Mouse (Mus musculus) intestine, embryonic 15.5 days (tissue): ENCODE measurements around the gene Anks1b. TPM values are rescaled to one million over a fixed set of nuclear protein-coding genes. Genes with fewer than 3 reads are reported as not detected.

Source experiments
- ATAC-seq: fragments of 200-750 bp; cut with Nextera tagmentation; 2 replicates; pipeline ENCODE4 v1.8.0; 2017; ENCODE audit warnings: moderate TSS enrichment, moderate library complexity
- H3K27ac ChIP-seq: fragments of 300-500 bp; sonication (generic); 2 replicates; pipeline ENCODE4 v1.5.1; 2015; ENCODE audit warnings: mild to moderate bottlenecking, inconsistent platforms
- H3K27me3 ChIP-seq: fragments of 300-500 bp; sonication (generic); replicated peaks from 2 replicates; pipeline ENCODE4 v1.6.1; 2015; ENCODE audit warnings: inconsistent platforms
- H3K36me3 ChIP-seq: fragments of 300-500 bp; sonication (generic); 2 replicates; pipeline ENCODE4 v1.6.1; 2015; ENCODE audit warnings: inconsistent platforms
- H3K4me1 ChIP-seq: fragments of 300-500 bp; sonication (generic); replicated peaks from 2 replicates; pipeline ENCODE4 v1.6.1; 2015; ENCODE audit warnings: inconsistent platforms
- H3K4me2 ChIP-seq: fragments of 300-500 bp; sonication (generic); replicated peaks from 2 replicates; pipeline ENCODE4 v1.6.1; 2015; ENCODE audit warnings: mild to moderate bottlenecking, inconsistent platforms
- H3K4me3 ChIP-seq: fragments of 300-500 bp; sonication (generic); replicated peaks from 2 replicates; pipeline ENCODE4 v1.5.1; 2015; ENCODE audit warnings: inconsistent platforms
- H3K9ac ChIP-seq: fragments of 300-500 bp; sonication (generic); 2 replicates; pipeline ENCODE4 v1.6.1; 2015; ENCODE audit warnings: inconsistent platforms
- H3K9me3 ChIP-seq: fragments of 300-500 bp; sonication (generic); 2 replicates; pipeline ENCODE4 v1.6.1; 2016; ENCODE audit warnings: inconsistent platforms
- WGBS: fragments of 180-500 bp; shearing (Covaris S2); methylation state at CpG from one replicate; pipeline ENCODE4 v1.1.7; 2015; 5-methylcytosine and 5-hydroxymethylcytosine counted together
- polyA plus RNA-seq: library from polyadenylated mRNA; unstranded; fragments of >200 nt; fragmentation: Nextera tagmentation; extraction: Ambion mirVana; gene quantifications from 2 replicates; pipeline ENCODE4 v1.2.1, GENCODE M21; 2015

Gene Anks1b
- polyA plus RNA-seq, 1 experiment from 2014 or later: 0.85 TPM

GRCm38 (mm10) chr10:89976577-89976976, 103.3 kb downstream of the Anks1b start:
- ATAC-seq: no peak
- Histone ChIP-seq H3K4me2 (no peak overlapping the region), H3K4me1 (no peaks in the 10 kb centered on the region), H3K4me3 (no peak overlapping the region), H3K9ac (no peak overlapping the region), H3K27ac (no peak overlapping the region), H3K9me3 (no peaks in the 10 kb centered on the region), H3K27me3 (no peaks in the 10 kb centered on the region), H3K36me3 (no peaks in the 10 kb centered on the region)
- 88% methylated on average over 3 of the region's 3 CpGs for WGBS

DNA sequence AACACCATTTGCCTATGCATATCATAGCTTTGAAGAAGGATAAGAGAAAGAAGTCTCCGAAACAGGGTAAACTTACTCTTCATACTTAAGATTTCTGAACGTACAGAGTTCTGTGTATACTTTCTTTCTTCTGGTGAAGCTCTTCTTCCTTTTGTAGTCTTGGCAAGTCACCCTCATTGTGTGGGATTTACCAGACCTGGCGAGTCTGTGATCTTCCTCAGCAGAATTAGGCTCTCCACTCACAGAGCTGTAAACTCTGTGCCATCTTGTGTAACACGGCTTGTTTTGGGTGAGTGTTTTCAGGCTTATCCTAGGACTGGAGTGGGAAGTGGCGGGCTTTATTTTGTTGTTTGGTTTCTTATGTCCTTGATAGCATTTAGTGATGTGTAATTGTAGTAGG, 120.9 kb downstream of the Anks1b start:
- Histone ChIP-seq H3K4me1 (no peaks in the 10 kb centered on the region), H3K9ac (no peak overlapping the region), H3K36me3 (no peaks in the 10 kb centered on the region), H3K27ac (no peak overlapping the region), H3K27me3 (no peaks in the 10 kb centered on the region), H3K4me2 (no peak overlapping the region), H3K9me3 (no peaks in the 10 kb centered on the region), H3K4me3 (no peak overlapping the region)
- WGBS: 78% methylated on average over 5 of the region's 5 CpGs
- ATAC-seq: no peak

DNA sequence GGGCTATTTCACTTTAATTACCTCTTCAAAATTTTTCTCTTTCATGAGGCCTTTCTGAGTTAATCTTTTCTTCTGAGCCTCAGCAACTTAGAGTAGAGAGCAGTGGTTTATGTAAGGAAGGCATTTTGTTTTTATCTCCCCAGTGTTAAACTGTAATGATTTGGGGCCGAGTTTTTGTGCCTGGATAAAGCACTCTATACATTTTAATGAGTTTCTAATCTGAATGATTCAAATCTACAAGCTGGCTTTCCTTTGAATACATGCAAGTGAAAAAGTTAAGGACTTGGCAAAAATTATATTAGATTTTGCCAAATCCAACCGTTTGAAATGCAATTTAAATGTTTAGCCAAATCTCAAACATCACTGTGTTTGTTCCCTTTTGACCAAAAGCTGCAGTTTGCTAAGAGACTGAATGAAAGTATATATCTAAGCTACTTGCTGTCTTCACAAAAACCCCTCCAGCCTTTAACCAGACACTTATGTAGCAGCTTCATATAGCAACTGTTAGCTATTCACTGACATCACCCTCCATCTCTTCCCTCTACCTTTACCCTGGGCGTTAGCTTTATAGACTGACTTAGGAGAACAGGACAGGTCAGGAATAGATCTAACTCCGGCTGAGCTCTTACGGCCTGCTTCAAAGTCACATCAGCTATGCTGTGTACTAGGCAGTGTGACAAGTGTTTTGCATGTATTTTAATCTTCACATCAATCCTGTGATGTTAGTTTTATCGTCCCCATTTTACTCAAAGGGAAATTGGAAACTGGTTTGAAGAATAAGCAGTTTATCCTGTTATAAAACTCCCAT, 122.5 kb downstream of the Anks1b start:
- H3K4me1 ChIP-seq: no peaks in the 10 kb centered on the region
- WGBS: 69% methylated on average over 6 of the region's 6 CpGs
- ATAC-seq: no peak

DNA sequence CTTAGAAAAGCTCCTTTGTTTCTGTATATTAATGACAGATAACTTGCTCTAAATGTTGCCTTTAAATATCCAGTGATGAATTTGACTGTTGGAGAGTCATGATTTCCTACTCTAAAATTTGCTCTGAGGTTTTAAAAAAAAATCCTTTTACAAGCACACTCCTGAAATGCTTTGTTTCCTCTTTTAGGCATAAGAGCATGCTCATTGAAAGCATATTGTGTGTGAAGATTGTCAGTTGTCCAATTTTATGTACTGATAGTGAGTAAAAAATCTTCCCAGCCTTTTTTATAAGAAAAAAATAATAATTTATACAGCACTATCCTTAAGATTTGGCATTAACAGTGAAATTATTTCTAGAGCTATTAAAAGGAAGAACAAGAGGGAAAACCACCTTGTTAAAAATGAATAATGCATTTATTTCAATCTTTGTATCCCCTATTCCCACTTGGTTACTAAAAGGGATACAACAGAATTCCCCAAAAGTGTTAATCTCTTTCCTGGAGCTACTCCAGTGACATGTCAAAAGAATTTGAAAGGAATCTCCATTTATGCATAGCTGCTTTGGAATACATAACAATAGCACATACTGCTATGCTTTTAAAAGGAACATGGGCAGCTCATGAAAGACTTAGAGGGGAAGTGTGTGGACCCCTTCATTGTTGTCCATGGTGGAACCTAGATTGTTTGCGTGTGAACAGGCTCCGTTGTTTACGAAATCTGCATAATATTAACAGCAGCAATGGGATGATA, 130.8 kb downstream of the Anks1b start:
- Histone ChIP-seq H3K4me1 (no peaks in the 10 kb centered on the region), H3K27ac (no peak overlapping the region), H3K9ac (no peak overlapping the region), H3K4me3 (no peak overlapping the region), H3K36me3 (no peaks in the 10 kb centered on the region), H3K27me3 (no peaks in the 10 kb centered on the region), H3K4me2 (no peak overlapping the region), H3K9me3 (no peaks in the 10 kb centered on the region)
- ATAC-seq: no peak
- 95% methylated on average over 3 of the region's 3 CpGs for WGBS

More for the DNA sequence above, 122.5 kb downstream of the Anks1b start:
- H3K36me3 ChIP-seq: no peaks in the 10 kb centered on the region
- H3K27ac ChIP-seq: no peak overlapping the region
- H3K4me3 ChIP-seq: no peak overlapping the region
- H3K4me2 ChIP-seq: no peak overlapping the region
- H3K9ac ChIP-seq: no peak overlapping the region
- H3K9me3 ChIP-seq: no peaks in the 10 kb centered on the region
- H3K27me3 ChIP-seq: no peaks in the 10 kb centered on the region

DNA sequence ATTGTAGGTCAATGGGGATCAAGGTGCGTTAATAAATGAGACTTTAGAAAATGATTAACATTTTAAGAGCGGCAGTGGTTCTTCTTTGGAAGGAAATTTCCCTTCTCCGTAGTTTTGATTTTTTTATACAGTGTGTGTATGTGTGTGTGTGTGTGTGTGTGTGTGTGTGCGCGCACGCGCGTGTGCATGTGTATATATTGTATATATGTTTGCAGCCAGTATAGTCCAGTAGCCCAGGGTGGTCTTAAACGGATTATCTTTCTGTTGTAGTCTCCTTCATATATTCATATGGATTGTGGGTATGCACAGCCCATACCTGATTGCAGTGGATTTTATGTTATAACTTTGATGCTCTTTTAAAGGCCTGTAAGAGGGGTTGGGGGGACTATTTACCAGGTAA, 131.6 kb downstream of the Anks1b start:
- Histone ChIP-seq H3K27me3 (no peaks in the 10 kb centered on the region), H3K9me3 (no peaks in the 10 kb centered on the region), H3K27ac (no peak overlapping the region), H3K36me3 (no peaks in the 10 kb centered on the region), H3K4me2 (no peak overlapping the region), H3K9ac (no peak overlapping the region), H3K4me3 (no peak overlapping the region), H3K4me1 (no peaks in the 10 kb centered on the region)
- WGBS: 91% methylated on average over 9 of the region's 9 CpGs
- no peak for ATAC-seq

DNA sequence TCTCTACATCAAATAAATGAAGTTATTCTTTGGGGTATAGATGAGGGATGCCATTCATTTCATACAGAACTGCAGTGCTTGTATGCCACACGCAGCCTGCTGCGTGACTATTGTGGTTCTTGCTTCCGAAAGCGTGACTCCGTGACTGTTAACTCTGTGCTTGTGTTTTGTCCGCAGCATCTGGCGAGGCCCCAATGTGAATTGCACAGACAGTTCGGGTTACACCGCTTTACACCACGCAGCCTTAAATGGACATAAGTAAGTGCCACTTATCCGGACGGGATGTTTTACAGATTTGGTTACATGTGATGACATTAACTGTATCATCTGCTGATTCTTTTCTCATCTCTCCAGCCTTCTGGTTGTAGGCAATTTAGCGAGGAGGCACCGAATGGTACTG, 159.7 kb downstream of the Anks1b start:
- Histone ChIP-seq H3K4me1 (no peaks in the 10 kb centered on the region), H3K9ac (no peak overlapping the region), H3K9me3 (no peaks in the 10 kb centered on the region), H3K4me3 (no peak overlapping the region), H3K27ac (no peak overlapping the region), H3K4me2 (no peak overlapping the region), H3K27me3 (no peaks in the 10 kb centered on the region), H3K36me3 (no peaks in the 10 kb centered on the region)
- 74% methylated on average over 14 of the region's 14 CpGs for WGBS
- no peak for ATAC-seq

DNA sequence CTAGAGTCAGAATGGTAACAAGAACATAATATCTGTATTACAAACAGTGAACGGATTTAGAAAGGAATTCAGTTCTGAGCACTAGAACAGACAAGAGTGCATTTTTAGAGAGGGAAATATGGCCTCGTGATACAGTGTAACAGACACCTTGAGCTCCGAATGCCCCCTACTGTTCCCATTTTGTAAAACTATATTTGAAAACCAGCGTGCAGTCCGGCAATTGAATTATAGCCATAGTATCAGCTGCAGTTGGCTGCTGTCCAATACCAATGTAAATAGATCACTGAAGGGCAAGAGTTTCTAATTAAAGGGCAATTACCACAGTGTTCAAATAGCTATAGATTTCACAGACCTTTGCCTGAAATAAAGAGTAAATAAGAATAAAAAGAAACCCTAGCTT, 170.0 kb downstream of the Anks1b start:
- H3K4me2 ChIP-seq: no peak overlapping the region
- WGBS: 19% methylated on average over 5 of the region's 5 CpGs
- no peak overlapping the region for H3K4me3 ChIP-seq
- peak; percentile 75 for ATAC-seq
- no peak overlapping the region for H3K9ac ChIP-seq
- no peaks in the 10 kb centered on the region for H3K36me3 ChIP-seq
- H3K9me3 ChIP-seq: no peaks in the 10 kb centered on the region
- no peaks in the 10 kb centered on the region for H3K27me3 ChIP-seq
- no peak overlapping the region for H3K27ac ChIP-seq
- no peaks in the 10 kb centered on the region for H3K4me1 ChIP-seq

DNA sequence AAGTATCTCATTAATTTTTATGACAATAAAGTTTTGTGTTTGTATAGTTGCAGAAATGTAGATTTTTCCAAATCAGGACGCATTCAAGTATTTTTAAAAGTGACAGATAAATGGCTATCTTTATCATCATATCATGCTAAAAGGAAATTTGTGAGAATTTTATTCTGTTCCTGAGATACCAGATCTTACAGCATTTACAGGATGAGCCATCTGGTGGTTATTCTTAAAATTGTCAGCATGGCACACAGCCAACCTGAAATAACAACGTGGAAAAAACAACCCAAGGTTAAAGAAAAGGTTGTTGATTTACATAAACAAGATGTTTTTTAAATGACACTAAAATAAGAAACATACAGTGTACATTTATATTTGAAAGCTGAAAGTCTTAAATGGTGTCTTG, 170.5 kb downstream of the Anks1b start:
- Histone ChIP-seq H3K27me3 (no peaks in the 10 kb centered on the region), H3K27ac (no peak overlapping the region), H3K36me3 (no peaks in the 10 kb centered on the region), H3K4me1 (no peaks in the 10 kb centered on the region), H3K9ac (no peak overlapping the region), H3K4me2 (no peak overlapping the region), H3K9me3 (no peaks in the 10 kb centered on the region), H3K4me3 (no peak overlapping the region)
- 53% methylated on average over 2 of the region's 2 CpGs for WGBS
- no peak for ATAC-seq

GRCm38 (mm10) chr10:90044229-90044628, 170.9 kb downstream of the Anks1b start:
- no peak overlapping the region for H3K4me3 ChIP-seq
- H3K4me1 ChIP-seq: no peaks in the 10 kb centered on the region
- 83% methylated on average over 8 of the region's 8 CpGs for WGBS
- H3K9ac ChIP-seq: no peak overlapping the region
- no peak for ATAC-seq
- H3K4me2 ChIP-seq: no peak overlapping the region
- no peaks in the 10 kb centered on the region for H3K9me3 ChIP-seq
- H3K36me3 ChIP-seq: no peaks in the 10 kb centered on the region
- H3K27me3 ChIP-seq: no peaks in the 10 kb centered on the region
- H3K27ac ChIP-seq: no peak overlapping the region

DNA sequence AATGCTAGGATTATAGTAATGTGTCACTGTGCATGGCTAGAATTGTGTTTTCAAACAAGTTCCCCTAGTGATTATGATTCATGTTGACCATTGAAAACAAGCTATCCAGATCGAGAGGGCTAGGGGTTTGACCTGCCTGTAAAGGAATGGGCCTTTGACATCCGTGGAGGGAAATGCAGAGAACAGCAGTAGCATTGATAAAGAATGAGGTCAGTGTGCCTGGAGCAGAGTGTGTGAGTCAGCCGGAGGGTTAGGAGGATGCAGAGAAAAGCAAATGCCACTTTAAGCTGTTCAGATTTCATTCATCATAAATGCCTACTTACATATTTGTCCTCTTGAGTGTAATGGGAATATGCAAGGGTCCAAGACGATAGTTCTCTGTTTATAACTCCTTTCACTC, 195.3 kb downstream of the Anks1b start:
- H3K4me3 ChIP-seq: no peak overlapping the region
- H3K27me3 ChIP-seq: no peaks in the 10 kb centered on the region
- no peak overlapping the region for H3K4me2 ChIP-seq
- no peaks in the 10 kb centered on the region for H3K36me3 ChIP-seq
- no peak overlapping the region for H3K27ac ChIP-seq
- H3K9me3 ChIP-seq: no peaks in the 10 kb centered on the region
- WGBS: 59% methylated on average over 4 of the region's 4 CpGs
- H3K4me1 ChIP-seq: no peaks in the 10 kb centered on the region
- no peak for ATAC-seq
- no peak overlapping the region for H3K9ac ChIP-seq

DNA sequence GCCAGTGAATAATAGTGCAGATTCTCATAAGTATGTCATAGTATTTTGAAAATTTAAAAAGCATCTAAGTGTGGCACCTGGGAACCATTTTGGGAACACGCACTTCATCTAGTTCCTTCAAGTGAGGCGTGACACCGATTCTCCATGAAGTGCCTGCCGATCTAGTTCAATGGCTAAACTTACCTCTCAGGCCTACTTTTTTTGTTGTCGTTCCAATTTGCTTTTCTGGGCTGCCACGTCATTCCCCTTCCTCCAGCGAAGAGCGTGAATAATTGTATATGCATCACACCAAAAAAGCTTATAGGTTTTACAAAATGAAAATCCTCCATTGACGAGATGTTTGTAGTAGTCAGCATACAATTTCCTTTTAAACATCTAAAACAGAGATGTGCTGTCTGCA, 204.6 kb downstream of the Anks1b start:
- H3K27ac ChIP-seq: no peak overlapping the region
- H3K27me3 ChIP-seq: no peaks in the 10 kb centered on the region
- H3K36me3 ChIP-seq: no peaks in the 10 kb centered on the region
- H3K4me2 ChIP-seq: no peak overlapping the region
- H3K4me3 ChIP-seq: no peak overlapping the region
- no peak overlapping the region for H3K9ac ChIP-seq
- no peaks in the 10 kb centered on the region for H3K4me1 ChIP-seq
- 89% methylated on average over 9 of the region's 9 CpGs for WGBS
- ATAC-seq: no peak
- no peaks in the 10 kb centered on the region for H3K9me3 ChIP-seq

GRCm38 (mm10) chr10:90081151-90081550, 207.8 kb downstream of the Anks1b start:
- 56% methylated on average over 3 of the region's 3 CpGs for WGBS

GRCm38 (mm10) chr10:90081630-90082029, 208.3 kb downstream of the Anks1b start:
- no peaks in the 10 kb centered on the region for H3K9me3 ChIP-seq
- no peaks in the 10 kb centered on the region for H3K4me1 ChIP-seq
- no peak overlapping the region for H3K27ac ChIP-seq
- no peaks in the 10 kb centered on the region for H3K36me3 ChIP-seq
- no peak overlapping the region for H3K4me2 ChIP-seq
- no peak overlapping the region for H3K9ac ChIP-seq
- WGBS: 17% methylated on average over 7 of the region's 7 CpGs
- H3K27me3 ChIP-seq: no peaks in the 10 kb centered on the region
- ATAC-seq: no peak
- no peak overlapping the region for H3K4me3 ChIP-seq

More at GRCm38 (mm10) chr10:90081151-90081550, 207.8 kb downstream of the Anks1b start:
- H3K27ac ChIP-seq: no peak overlapping the region
- ATAC-seq: no peak
- H3K36me3 ChIP-seq: no peaks in the 10 kb centered on the region
- no peak overlapping the region for H3K4me3 ChIP-seq
- H3K27me3 ChIP-seq: no peaks in the 10 kb centered on the region
- no peak overlapping the region for H3K4me2 ChIP-seq
- no peaks in the 10 kb centered on the region for H3K4me1 ChIP-seq
- no peak overlapping the region for H3K9ac ChIP-seq
- H3K9me3 ChIP-seq: no peaks in the 10 kb centered on the region
